Mouse (Mus musculus) neural tube, embryonic 10.5 days (tissue): ENCODE measurements around the gene Lsm4.

Experiments used
- DNase-seq: peaks from one replicate; pipeline ENCODE4 v3.0.0-alpha.2; 2017; ENCODE audit warnings: low spot score; ENCODE audit errors: extremely low spot score

Lsm4 gene

GRCm38 (mm10) chr8:70649324-70649723 lies 23.7 kb upstream of the Lsm4 start:
- DNase-seq = no peak

- no peak for DNase-seq
Measured at GRCm38 (mm10) chr8:70650351-70650750, 22.7 kb upstream of the Lsm4 start.

- DNase-seq = no peak
Measured at GRCm38 (mm10) chr8:70653226-70653625, 19.8 kb upstream of the Lsm4 start.

- no peak for DNase-seq
Measured at GRCm38 (mm10) chr8:70654121-70654520, 18.9 kb upstream of the Lsm4 start.

- DNase-seq = no peak
Measured at GRCm38 (mm10) chr8:70655469-70655868, 17.6 kb upstream of the Lsm4 start.

GRCm38 (mm10) chr8:70656193-70656790 lies 16.8 kb upstream of the Lsm4 start:
- DNase-seq = peak; percentile 63

- no peak for DNase-seq
Measured at GRCm38 (mm10) chr8:70657214-70657613, 15.8 kb upstream of the Lsm4 start.

GRCm38 (mm10) chr8:70657739-70658138 lies 15.3 kb upstream of the Lsm4 start:
- DNase-seq = no peak

GRCm38 (mm10) chr8:70658897-70659603 lies 14.0 kb upstream of the Lsm4 start:
- no peak for DNase-seq

GRCm38 (mm10) chr8:70659604-70660272 lies 13.3 kb upstream of the Lsm4 start:
- peak; percentile 98 for DNase-seq

GRCm38 (mm10) chr8:70660273-70660725 lies 12.7 kb upstream of the Lsm4 start, which contains the start of gene Pgpep1:
Pgpep1 (minus strand) TSS chr8:70660388.
- no peak for DNase-seq

GRCm38 (mm10) chr8:70663691-70664090 lies 9.4 kb upstream of the Lsm4 start:
- DNase-seq = no peak

GRCm38 (mm10) chr8:70664631-70665030 lies 8.4 kb upstream of the Lsm4 start:
- no peak for DNase-seq

- no peak for DNase-seq
Measured at GRCm38 (mm10) chr8:70665599-70665998, 7.4 kb upstream of the Lsm4 start.

GRCm38 (mm10) chr8:70667071-70667470 lies 6.0 kb upstream of the Lsm4 start:
- DNase-seq = no peak

- no peak for DNase-seq
Measured at GRCm38 (mm10) chr8:70671615-70672324, 1.3 kb upstream of the Lsm4 start.

GRCm38 (mm10) chr8:70672325-70673078 lies 546 bp upstream of the Lsm4 start:
- DNase-seq = no peak

GRCm38 (mm10) chr8:70674109-70674508 lies 1.1 kb downstream of the Lsm4 start:
- DNase-seq = no peak

- DNase-seq = no peak
Measured at GRCm38 (mm10) chr8:70674716-70675115, 1.7 kb downstream of the Lsm4 start.

- DNase-seq = no peak
Measured at GRCm38 (mm10) chr8:70675336-70675735, 2.3 kb downstream of the Lsm4 start.

GRCm38 (mm10) chr8:70677451-70678080 lies 4.5 kb downstream of the Lsm4 start:
- DNase-seq = no peak
